Mouse (Mus musculus): ENCODE measurements around the gene Rfc1.
A peak's percentile ranks its signal among the peaks of the same experiment; 100 is the strongest.

- no peak for TF ChIP-seq CTCF (IDR thresholded peaks at IDR 0.05; ENCODE audit: low read depth)
- TF ChIP-seq EP300 (IDR thresholded peaks at IDR 0.05; ENCODE audit: low read depth) = 0 out of 2 replicates have a peak, but pooled peaks have one; percentile 19
These were observed at the start of gene Rfc1 for GRCm38 (mm10) chr5:65335298-65336074.
